Mouse (Mus musculus): ENCODE measurements around the gene 4931429L15Rik.

GRCm38 (mm10) chr9:46316909-46317308 lies 2.9 kb downstream of the 4931429L15Rik start:
- TF ChIP-seq MYOG (IDR thresholded peaks at IDR 0.05; ENCODE audit: control insufficient read depth, extremely low read depth, insufficient read length), result no peak
- TF ChIP-seq MAX (IDR thresholded peaks at IDR 0.05), result no peak
- no peak for TF ChIP-seq CTCF (IDR thresholded peaks at IDR 0.05; ENCODE audit: control insufficient read depth, insufficient read depth, insufficient read length)
- TF ChIP-seq USF1 (IDR thresholded peaks at IDR 0.05; ENCODE audit: low read depth), result no peak

Data from C2C12 (cell line).